Mouse (Mus musculus) midbrain, embryonic 13.5 days (tissue): ENCODE measurements at regions not wholly inside any gene's neighbourhood (a gene's known extent, or its start where the extent isn't known, plus 50 kb on each side); places are given as distances from the start of the nearest gene placed in this dataset.

Experiments
- ATAC-seq: fragments of 200-750 bp; cut with Nextera tagmentation; 2 replicates; pipeline ENCODE4 v1.8.0; 2017; ENCODE audit warnings: mild to moderate bottlenecking, moderate TSS enrichment, moderate library complexity
- H3K27ac ChIP-seq: fragments of 300-500 bp; sonication (generic); 2 replicates; pipeline ENCODE4 v1.5.1; 2015; ENCODE audit warnings: inconsistent platforms, mild to moderate bottlenecking, moderate library complexity
- H3K27me3 ChIP-seq: fragments of 300-500 bp; sonication (generic); 2 replicates; pipeline ENCODE4 v1.6.1; 2015; ENCODE audit warnings: mild to moderate bottlenecking, inconsistent platforms
- H3K36me3 ChIP-seq: fragments of 300-500 bp; sonication (generic); 2 replicates; pipeline ENCODE4 v1.6.1; 2015; ENCODE audit warnings: mild to moderate bottlenecking, inconsistent platforms
- H3K4me1 ChIP-seq: fragments of 300-500 bp; sonication (generic); replicated peaks from 2 replicates; pipeline ENCODE4 v1.6.1; 2015; ENCODE audit warnings: inconsistent platforms
- H3K4me2 ChIP-seq: fragments of 300-500 bp; sonication (generic); replicated peaks from 2 replicates; pipeline ENCODE4 v1.6.1; 2015; ENCODE audit warnings: moderate library complexity, mild to moderate bottlenecking, inconsistent platforms
- H3K4me3 ChIP-seq: fragments of 300-500 bp; sonication (generic); replicated peaks from 2 replicates; pipeline ENCODE4 v1.5.1; 2015; ENCODE audit warnings: mild to moderate bottlenecking, inconsistent platforms
- H3K9ac ChIP-seq: fragments of 300-500 bp; sonication (generic); replicated peaks from 2 replicates; pipeline ENCODE4 v1.6.1; 2015; ENCODE audit warnings: mild to moderate bottlenecking, inconsistent platforms
- H3K9me3 ChIP-seq: fragments of 300-500 bp; sonication (generic); 2 replicates; pipeline ENCODE4 v1.6.1; 2016; ENCODE audit warnings: mild to moderate bottlenecking, inconsistent platforms
- WGBS: fragments of 180-500 bp; shearing (Covaris S2); methylation state at CpG from one replicate; pipeline ENCODE4 v1.1.7; 2015; 5-methylcytosine and 5-hydroxymethylcytosine counted together

DNA sequence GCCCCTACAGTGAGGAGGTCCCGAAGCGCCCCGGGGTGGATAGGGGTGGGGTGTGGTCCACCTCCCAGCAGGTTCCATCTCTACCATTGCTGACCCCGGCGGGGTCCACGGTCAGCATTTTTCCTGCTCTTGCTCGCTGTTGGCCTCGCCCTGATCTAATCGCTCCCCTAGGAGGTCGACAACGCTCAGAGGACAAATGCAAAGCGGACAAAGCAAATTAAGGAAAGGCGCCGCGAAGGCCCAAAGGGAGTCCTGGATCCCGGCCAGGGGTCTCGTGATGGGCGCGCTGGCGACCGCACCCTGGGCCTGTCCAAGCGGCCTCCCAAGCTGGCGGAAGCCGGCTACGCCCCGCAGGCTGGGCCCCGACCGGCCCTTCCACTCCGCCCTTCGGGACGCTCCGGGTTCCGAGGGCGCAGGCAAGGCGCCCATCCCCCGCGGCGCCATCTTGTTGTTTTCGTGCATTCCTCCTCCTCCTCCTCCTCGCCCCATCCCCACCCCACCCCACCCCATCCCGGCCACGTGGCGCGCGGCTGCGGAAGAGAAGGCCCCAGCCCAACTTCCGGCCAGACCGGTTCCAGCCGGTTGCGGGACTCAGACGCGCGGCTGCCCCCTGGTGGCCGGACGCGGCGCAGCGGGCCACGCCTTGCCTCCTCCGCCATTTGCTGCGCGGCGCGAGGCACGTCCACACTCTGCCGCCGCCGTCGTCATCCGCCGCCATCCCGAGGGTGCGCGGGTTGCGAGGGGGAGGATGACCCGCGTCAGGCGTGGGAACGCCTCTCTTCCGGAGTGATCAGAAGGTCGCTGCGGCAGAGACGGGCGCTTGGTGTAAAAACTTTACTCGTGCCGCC lies 76.5 kb upstream of the Chd2 start:
- Histone ChIP-seq H3K27me3 (no peaks in the 10 kb centered on the region), H3K4me1 (peaks cover 32% of the 10 kb centered on the region), H3K9me3 (no peaks in the 10 kb centered on the region), H3K9ac (peak overlapping the region; percentile 91), H3K4me3 (peak overlapping the region; percentile 62), H3K27ac (peak overlapping the region; percentile 100), H3K4me2 (peak overlapping the region; percentile 78), H3K36me3 (no peaks in the 10 kb centered on the region)
- WGBS, result under 1% methylated on average over 84 of the region's 86 CpGs
- peak; percentile 96 for ATAC-seq

DNA sequence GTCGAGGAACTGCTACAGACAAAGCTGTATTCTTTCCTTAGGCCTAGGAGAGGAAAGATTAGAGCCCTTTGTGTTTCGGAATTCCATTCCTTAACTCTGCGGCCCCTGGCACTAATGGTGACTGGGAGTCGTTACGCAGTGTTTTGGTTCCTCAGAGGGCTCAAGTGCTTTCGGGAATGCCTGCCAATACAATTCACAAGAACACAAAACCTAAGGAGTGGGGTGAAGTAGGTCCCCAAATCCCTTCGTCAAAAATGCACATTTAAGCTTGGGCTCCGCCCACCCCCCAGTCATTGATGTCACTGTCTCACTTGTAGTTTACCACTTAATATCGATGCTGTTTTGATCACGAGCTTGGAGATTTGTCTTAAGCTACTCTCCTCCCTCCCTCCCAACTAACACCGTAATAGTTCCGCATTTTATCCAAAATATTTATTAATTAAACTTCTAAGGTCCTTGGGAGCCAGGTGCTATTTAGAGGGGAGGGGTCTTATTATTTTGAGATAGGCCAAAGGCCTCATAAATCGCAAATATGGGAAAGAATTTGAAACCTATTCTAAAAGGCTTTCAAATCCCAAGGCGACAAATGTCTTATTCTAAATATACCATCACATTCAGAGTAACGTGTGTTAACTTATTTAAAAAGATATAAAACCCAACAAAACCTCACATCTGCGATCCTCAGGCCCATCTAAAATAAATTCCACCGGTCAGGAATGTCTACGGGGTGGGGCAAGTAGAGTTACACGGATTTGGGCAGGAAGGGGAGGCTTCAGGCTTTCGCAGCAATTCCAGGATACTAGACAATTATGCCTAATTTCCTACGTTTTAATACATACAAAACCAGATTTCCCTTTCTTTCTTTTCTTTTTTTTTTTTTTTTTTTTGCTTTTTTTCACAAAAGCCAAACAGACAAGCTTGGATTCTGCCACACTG lies 75.6 kb upstream of the Chd2 start:
- H3K27ac ChIP-seq, result peak overlapping the region; percentile 100
- H3K4me2 ChIP-seq, result peak overlapping the region; percentile 78
- H3K9me3 ChIP-seq, result no peaks in the 10 kb centered on the region
- H3K36me3 ChIP-seq, result no peaks in the 10 kb centered on the region
- 2% methylated on average over 21 of the region's 21 CpGs for WGBS
- H3K4me3 ChIP-seq, result peak overlapping the region; percentile 62
- H3K27me3 ChIP-seq, result no peaks in the 10 kb centered on the region
- no peak for ATAC-seq
- H3K9ac ChIP-seq, result peak overlapping the region; percentile 91
- peaks cover 32% of the 10 kb centered on the region for H3K4me1 ChIP-seq

GRCm38 (mm10) chr7:73616015-73616414 lies 74.4 kb upstream of the Chd2 start:
- no peak overlapping the region; the same call in 1 of the 2 replicates for H3K4me2 ChIP-seq

DNA sequence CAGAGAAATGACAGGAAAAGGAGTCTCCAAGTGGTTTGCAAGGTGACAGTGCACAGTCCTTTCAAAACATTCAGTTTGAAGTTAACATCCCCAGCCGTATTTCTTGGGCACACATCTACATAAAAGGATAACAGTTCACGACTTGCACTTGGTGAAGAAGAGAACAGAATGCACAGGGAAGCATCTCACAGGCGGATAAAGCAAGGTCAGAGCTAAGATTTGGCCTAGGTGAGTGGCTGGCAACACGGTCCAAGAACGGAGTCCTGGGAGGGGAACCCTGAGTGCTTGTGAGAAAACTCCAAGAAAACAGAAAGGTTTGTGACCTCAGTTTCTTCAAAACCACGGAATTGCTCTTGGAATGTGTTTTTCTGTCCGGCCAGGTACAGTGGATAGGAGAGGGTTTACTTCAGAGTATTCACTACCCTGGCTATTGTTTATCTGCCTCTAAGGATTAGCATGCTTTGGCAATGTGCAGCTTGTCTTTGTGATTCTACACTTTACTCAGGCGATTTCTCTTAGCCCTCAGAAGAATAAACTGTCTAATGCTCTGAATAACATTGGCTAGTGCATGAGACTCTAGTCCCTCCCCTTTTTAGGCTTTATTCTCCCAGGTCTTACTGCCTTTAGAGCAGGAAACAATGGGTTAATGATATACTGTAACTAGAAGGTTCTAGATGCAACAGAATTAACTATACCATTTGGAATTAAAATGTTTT lies 73.4 kb upstream of the Chd2 start:
- H3K4me1 ChIP-seq, result peaks cover 32% of the 10 kb centered on the region
- H3K27ac ChIP-seq, result no peak overlapping the region
- H3K9me3 ChIP-seq, result no peaks in the 10 kb centered on the region
- H3K27me3 ChIP-seq, result no peaks in the 10 kb centered on the region
- H3K4me3 ChIP-seq, result no peak overlapping the region
- no peak for ATAC-seq
- H3K9ac ChIP-seq, result no peak overlapping the region
- H3K4me2 ChIP-seq, result no peak overlapping the region
- 62% methylated on average over 8 of the region's 8 CpGs for WGBS
- no peaks in the 10 kb centered on the region for H3K36me3 ChIP-seq

More at GRCm38 (mm10) chr7:73616015-73616414, 74.4 kb upstream of the Chd2 start:
- Histone ChIP-seq H3K27me3 (no peaks in the 10 kb centered on the region), H3K4me1 (peaks cover 32% of the 10 kb centered on the region), H3K36me3 (no peaks in the 10 kb centered on the region), H3K9me3 (no peaks in the 10 kb centered on the region), H3K9ac (no peak overlapping the region; the same call in 1 of the 2 replicates), H3K4me3 (no peak overlapping the region), H3K27ac (peak overlapping the region; percentile 100)
- WGBS, result 22% methylated on average over 11 of the region's 11 CpGs
- no peak for ATAC-seq

DNA sequence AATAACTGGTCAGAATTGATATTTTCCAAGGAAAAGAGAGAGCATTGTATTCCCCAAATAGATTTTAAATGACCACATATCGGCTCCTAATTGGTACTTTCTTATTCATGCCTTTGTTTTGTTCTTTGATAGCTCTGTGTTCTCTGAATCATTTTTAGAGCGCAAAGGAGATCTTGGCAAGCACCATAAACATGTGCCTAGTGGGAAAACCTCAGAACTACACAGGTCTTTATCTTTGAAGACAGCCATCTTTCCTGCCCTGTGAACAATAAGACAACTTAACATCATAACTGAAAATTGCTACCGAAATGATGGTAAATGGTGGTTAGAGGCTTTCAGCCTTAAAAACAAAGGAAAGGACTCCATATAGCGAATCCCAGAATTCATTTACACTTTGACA lies 72.7 kb upstream of the Chd2 start:
- no peak overlapping the region for H3K4me3 ChIP-seq
- ATAC-seq, result no peak
- H3K27me3 ChIP-seq, result no peaks in the 10 kb centered on the region
- no peak overlapping the region for H3K9ac ChIP-seq
- no peaks in the 10 kb centered on the region for H3K36me3 ChIP-seq
- H3K27ac ChIP-seq, result no peak overlapping the region
- no peak overlapping the region for H3K4me2 ChIP-seq
- peaks cover 30% of the 10 kb centered on the region for H3K4me1 ChIP-seq
- H3K9me3 ChIP-seq, result no peaks in the 10 kb centered on the region
- 81% methylated on average over 4 of the region's 4 CpGs for WGBS

- ATAC-seq, result no peak
- Histone ChIP-seq H3K9ac (no peak overlapping the region), H3K4me1 (peaks cover 39% of the 10 kb centered on the region), H3K4me2 (no peak overlapping the region), H3K27ac (no peak overlapping the region), H3K9me3 (no peaks in the 10 kb centered on the region), H3K36me3 (no peaks in the 10 kb centered on the region), H3K4me3 (no peak overlapping the region), H3K27me3 (no peaks in the 10 kb centered on the region)
- WGBS, result 85% methylated on average over 3 of the region's 3 CpGs
Measured at GRCm38 (mm10) chr7:73612752-73613092, 71.1 kb upstream of the Chd2 start.

- H3K27ac ChIP-seq, result no peak overlapping the region
- no peak overlapping the region for H3K4me3 ChIP-seq
- H3K4me1 ChIP-seq, result peaks cover 37% of the 10 kb centered on the region
- no peaks in the 10 kb centered on the region for H3K27me3 ChIP-seq
- WGBS, result 91% methylated on average over 12 of the region's 12 CpGs
- ATAC-seq, result no peak
- H3K36me3 ChIP-seq, result no peaks in the 10 kb centered on the region
- H3K4me2 ChIP-seq, result no peak overlapping the region
- H3K9me3 ChIP-seq, result no peaks in the 10 kb centered on the region
- no peak overlapping the region for H3K9ac ChIP-seq
Measured at GRCm38 (mm10) chr7:73611866-73612751, 70.5 kb upstream of the Chd2 start.

DNA sequence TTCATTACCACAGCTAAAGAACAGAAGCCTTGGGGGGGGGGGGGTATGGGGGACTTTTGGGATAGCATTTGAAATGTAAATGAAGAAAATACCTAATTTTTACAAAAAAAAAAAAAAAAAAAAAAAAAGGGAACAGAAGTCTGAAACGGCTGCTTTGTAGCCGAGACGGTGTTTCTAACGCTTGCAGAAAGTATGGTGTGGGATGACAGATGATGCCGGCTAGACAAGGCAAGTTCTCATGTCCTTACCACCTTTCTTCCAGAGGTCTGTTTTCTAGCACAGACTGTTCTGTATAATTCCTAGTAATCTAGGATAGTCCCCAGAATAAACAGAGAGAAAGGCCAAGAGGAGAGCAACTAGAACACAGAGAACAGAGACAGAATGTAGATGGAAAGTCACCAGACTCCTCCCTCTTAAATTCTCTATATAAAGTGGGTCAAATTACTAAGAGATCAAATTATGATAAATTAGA lies 67.2 kb upstream of the Chd2 start:
- H3K4me2 ChIP-seq, result peak overlapping the region; percentile 59; the same call in 1 of the 2 replicates
- H3K4me3 ChIP-seq, result no peak overlapping the region
- no peaks in the 10 kb centered on the region for H3K9me3 ChIP-seq
- H3K36me3 ChIP-seq, result no peaks in the 10 kb centered on the region
- WGBS, result 35% methylated on average over 5 of the region's 5 CpGs
- ATAC-seq, result no peak
- no peak overlapping the region for H3K9ac ChIP-seq
- peak overlapping the region; percentile 90 for H3K27ac ChIP-seq
- no peaks in the 10 kb centered on the region for H3K27me3 ChIP-seq
- peaks cover 19% of the 10 kb centered on the region for H3K4me1 ChIP-seq

- H3K27ac ChIP-seq, result peak overlapping the region; percentile 90
- no peak for ATAC-seq
- no peaks in the 10 kb centered on the region for H3K27me3 ChIP-seq
- no peaks in the 10 kb centered on the region for H3K9me3 ChIP-seq
- H3K36me3 ChIP-seq, result no peaks in the 10 kb centered on the region
- peaks cover 19% of the 10 kb centered on the region for H3K4me1 ChIP-seq
- H3K4me3 ChIP-seq, result peak overlapping the region; percentile 31; the same call in 1 of the 2 replicates
- peak overlapping the region; percentile 59 for H3K4me2 ChIP-seq
- WGBS, result 31% methylated on average over 8 of the region's 8 CpGs
- peak overlapping the region; percentile 65 for H3K9ac ChIP-seq
Measured at GRCm38 (mm10) chr7:73608070-73608803, 66.6 kb upstream of the Chd2 start.

DNA sequence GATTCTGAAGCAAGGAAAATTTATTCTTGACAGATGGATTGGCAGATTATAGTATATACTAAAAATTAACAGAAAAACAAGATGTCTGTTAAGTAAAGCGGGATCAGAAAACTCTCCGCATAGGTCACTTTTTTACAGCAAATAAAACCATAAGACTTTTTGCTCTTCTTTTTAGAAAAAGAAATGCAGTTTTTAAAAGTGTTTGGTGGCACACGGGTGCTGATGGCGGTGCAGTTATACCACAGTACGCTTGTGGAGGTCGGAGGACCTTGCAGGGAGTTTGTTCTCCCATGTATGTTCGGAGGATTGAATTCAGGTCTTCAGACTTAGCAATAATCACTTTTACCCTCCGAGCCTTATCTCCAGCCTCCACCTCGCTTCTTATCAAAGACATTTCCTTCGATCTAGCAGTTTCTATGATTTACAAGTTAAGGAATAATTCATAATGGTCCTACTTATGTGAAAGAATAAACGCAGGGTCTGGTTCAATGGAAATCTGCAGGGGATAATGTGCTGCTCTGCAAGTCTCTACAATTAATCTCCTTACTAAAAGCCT lies 65.9 kb upstream of the Chd2 start:
- Histone ChIP-seq H3K4me3 (peak overlapping the region; percentile 31), H3K9ac (peak overlapping the region; percentile 65), H3K27me3 (no peaks in the 10 kb centered on the region), H3K4me2 (peak overlapping the region; percentile 59), H3K9me3 (no peaks in the 10 kb centered on the region), H3K4me1 (peaks cover 19% of the 10 kb centered on the region), H3K27ac (peak overlapping the region; percentile 90), H3K36me3 (no peaks in the 10 kb centered on the region)
- no peak for ATAC-seq
- 9% methylated on average over 11 of the region's 11 CpGs for WGBS
